Mouse (Mus musculus) natural killer cell, adult 2 months (primary cell): ENCODE measurements around the gene BC051019.

Experiments
- DNase-seq, 2 experiments: peaks; one replicate each; pipeline ENCODE4 v3.0.0; 2022; ENCODE audit warnings: low spot score in 2 of 2

The BC051019 gene

DNA sequence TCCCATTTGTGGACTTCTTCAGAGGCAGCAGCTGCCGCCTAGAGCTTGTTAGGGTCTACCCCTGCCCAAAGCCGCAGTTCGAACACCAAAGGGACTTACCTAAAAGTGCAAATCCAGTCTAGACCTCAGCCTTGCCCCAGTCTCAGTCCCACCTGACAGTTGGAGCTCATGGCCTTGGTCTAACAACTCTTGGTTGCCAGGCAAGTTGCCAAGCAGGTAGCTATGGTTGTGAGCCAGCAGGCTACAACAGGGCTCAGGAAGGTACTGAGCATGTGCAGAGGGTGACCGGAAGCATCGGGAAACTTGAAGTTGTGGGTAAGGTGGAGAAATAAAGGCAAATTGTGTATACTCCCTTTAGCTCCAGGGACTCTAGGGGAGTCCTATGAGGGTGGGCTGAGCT lies at the start of gene BC051019:
Gene BC051019 (minus strand): TSS at position 154 of the 400 bp plus-strand sequence.
- DNase-seq: no peak

- no peak for DNase-seq
Observed at GRCm38 (mm10) chr7:109772251-109772650, 48.6 kb upstream of the BC051019 start.

DNA sequence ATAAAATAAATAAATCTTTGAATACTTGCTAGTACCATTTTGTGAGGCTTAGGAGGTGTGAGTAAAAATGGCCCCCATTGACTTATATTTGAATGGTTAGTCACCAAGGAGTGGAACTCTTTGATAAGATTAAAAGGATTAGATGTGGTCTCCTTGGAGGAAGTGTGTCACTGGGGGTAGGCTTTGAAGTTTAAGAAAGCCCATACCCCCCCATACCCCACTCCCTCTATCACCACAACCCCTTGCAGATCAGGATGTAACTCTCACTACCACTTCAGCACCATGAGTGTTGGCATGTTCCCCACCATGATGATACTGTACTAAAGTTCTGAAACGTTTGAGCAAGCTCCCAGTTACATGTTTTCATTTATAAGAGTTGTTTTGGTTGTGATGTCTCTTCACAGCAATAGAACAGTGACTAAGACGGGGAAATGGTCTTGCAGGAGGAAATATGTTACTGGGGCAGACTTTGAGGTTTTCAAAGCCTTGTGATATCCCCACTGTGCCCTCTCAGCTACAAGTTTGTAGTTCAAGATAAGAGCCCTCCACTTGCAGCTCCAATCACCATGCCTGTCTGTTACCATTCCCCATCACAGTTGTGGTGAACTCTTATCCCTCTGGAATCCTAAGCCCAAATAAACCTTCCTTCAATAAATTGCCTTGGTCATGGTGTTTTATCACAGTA lies 45.2 kb upstream of the BC051019 start:
- no peak for DNase-seq

- no peak for DNase-seq
Observed at GRCm38 (mm10) chr7:109767575-109768350, 44.1 kb upstream of the BC051019 start.

DNA sequence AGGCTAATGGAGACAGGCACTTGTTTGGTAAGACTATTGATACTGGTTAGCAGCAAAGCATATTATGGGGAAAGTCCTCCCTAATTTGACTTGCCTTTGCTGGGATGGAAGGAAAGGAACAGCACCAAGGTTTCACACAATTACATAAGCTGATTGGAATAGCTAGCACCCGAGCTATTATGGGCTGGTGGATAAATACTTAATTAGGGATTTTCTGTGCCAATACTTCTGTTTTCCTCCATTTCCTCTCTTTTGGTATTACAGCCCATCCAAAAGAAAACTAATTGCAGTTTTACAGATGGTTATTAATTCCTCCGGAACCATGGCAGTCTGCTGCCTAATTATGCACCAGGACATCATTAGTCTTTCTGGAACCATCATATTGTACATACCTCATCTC lies 40.4 kb upstream of the BC051019 start:
- no peak for DNase-seq

DNA sequence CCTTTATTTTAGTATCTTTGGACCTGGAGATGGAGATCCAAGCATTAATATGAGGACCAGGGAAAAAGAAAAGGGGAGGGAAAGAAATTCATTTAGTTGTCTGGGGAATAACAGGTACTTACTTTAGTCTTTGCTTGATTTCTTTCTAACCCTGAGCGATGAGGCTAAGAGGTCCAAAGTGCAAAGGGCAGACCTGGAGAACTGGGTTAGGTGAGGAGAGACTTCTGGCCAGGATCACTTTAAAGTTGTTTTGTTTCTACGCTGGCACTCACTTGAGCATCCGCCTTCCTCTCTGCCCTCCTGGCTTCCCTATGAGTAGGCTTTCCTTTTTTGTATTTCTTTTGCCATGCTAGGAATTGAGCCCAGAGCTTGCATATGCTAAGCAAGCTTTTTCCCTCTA lies 32.6 kb upstream of the BC051019 start:
- DNase-seq: no peak

- no peak for DNase-seq
Observed at GRCm38 (mm10) chr7:109754034-109754433, 30.4 kb upstream of the BC051019 start.

DNA sequence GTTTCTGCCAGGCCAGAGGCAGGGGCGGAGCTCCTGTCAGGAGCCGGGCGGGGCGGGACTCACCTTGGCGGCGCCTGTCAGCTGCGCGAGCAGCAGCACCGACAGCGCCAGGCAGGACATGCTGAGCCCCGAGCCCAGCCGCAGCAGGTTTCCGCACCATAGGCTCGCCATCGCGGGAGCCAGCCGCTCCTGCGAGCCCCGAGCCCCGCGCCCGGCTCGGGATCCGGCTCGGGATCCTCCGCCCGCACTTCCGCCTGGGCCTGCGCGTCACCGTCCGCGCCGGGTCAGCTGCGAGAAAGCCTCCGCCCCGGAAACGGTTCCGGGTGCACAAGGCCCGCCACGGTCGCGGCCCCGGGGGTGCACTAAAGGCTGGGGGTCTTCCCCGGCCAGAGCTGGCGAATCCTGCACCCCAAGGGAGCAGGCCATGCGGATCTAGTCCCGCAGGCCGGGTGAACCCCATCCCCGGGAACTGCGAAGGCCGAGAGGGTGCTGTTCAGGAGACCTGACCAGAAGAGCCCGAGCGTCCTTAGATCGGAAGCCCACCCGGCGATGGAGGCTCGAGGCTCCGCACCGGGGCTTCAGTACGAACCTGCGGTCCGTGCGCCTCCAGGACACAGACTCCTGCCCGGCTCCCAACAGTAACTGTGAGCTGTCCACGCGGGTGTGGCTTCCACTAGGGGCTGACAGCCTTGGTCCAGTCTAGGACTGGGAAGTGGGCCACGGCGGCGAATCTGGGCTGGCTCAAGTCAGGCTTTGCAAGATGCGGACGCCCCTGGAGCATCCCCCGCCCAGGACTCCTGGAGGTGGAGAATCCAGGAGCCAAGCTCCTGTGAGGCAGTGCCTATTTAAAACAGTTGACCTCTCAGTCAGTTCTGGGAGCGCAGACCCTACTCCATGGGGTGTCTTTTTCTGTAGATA lies 28.6 kb upstream of the BC051019 start, which contains the start of gene Tmem9b:
Gene Tmem9b (minus strand): TSS at position 868 of the 918 bp plus-strand sequence.
- peak; percentile 64 for DNase-seq

GRCm38 (mm10) chr7:109751427-109752007 lies 27.9 kb upstream of the BC051019 start:
- no peak for DNase-seq

DNA sequence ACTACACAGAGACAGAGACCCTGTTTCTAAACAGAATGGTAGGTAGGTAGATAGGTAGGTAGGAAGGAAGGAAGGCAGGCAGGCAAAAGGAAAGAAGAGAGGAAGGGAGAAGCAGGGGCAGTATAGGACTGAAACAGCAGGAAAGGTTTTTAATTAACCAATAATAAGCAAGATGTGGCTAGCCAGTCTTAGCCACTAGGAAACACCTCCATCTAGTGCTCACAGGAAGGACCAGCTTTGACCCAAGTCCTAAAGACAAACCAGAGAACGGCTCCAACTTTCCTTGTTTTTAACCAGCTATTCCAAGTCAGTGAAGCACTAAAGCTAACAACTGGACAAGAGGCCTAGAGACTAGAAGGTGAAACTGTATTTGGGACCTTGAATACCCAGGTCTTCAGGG lies 24.1 kb upstream of the BC051019 start:
- no peak for DNase-seq

GRCm38 (mm10) chr7:109741703-109742102 lies 18.1 kb upstream of the BC051019 start:
- DNase-seq: no peak

- DNase-seq: no peak
Observed at GRCm38 (mm10) chr7:109741060-109741459, 17.4 kb upstream of the BC051019 start.

DNA sequence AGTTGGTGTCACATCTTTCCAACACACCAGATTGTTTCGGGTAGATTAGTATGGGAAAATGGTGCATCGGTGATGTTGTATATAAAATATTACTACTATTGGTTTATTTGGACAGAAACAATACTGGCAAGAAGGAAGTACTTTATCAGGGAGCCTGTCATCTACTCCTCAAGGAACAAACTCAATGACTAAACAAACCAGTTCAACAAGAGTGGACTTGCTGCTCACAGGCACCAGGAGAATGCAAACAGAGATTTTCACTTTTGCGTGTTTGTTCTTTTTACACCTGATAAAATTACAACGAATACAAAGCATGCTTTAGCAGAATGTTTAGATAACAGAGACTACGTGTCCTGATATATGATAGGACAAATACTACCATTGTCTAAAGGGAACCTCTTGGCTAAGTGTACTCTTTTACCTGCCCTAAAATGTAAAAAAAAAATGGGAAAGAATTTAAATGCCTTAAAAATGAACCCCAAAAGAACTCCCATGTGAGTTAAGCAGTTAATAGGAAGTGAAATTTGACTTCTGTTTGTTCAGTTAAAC lies 16.2 kb upstream of the BC051019 start:
- no peak for DNase-seq

DNA sequence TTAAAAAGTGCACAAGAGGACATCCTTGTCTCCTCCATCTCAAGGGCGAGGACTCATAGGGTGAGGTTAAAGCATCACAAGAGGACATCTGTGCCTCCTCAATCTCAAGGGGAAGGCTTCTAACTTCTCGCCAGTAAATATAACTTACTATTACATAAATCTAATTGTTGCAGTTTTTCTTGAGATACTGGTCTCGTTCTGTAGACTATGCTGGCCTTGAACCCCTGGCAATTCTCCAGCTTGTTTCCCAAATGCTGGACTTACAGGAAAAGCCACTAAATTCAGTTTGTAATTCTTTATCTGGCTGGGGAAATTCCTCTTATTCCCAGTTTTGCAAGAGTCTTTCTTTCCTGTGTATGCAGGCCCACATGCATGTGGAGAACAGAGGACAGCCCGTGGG lies 11.2 kb upstream of the BC051019 start:
- DNase-seq: no peak

DNA sequence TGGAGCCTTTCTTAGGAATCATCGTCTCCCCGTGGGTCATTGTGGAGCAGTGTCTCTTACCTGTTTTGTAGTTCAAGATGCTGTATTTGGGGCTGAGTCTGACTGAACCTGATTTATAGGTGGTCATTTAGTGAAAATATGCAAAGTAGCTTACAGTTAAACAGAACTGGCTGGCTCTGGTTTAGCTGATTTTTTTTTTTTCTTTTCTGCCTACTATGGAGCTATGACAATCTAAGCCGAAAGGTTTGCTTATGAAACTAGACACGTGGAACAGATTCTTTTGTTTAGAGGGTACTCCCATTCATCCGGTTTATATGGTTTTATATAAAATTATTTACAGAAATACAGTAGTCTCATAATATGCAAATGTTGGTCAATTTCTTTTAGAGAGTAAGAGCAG lies 8.0 kb upstream of the BC051019 start, which contains the start of gene Ascl3:
Gene Ascl3 (minus strand): TSS at position 101 of the 400 bp plus-strand sequence.
- DNase-seq: no peak

GRCm38 (mm10) chr7:109723114-109723513 lies 536 bp downstream of the BC051019 start:
- DNase-seq: no peak

GRCm38 (mm10) chr7:109722618-109723017 lies 1.0 kb downstream of the BC051019 start:
- no peak for DNase-seq

DNA sequence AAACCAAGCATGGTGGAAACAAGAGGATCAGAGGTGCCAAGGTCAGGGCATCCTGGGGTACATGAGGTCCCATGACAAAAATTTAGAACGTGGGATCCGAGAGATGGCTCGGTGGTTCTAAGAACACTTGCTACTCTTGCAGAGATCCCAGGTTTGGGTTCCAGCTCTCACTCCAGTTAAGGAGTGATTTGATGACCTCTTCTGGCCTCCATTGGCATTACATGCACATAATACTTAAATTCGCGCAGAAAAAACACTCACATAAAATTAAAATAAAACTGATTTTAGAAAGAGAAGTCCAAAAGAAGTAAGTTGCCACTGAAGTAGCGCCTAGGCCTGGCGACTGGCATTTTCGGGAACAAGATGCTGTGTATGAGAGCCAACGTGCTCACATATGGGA lies 4.4 kb downstream of the BC051019 start:
- DNase-seq: no peak

DNA sequence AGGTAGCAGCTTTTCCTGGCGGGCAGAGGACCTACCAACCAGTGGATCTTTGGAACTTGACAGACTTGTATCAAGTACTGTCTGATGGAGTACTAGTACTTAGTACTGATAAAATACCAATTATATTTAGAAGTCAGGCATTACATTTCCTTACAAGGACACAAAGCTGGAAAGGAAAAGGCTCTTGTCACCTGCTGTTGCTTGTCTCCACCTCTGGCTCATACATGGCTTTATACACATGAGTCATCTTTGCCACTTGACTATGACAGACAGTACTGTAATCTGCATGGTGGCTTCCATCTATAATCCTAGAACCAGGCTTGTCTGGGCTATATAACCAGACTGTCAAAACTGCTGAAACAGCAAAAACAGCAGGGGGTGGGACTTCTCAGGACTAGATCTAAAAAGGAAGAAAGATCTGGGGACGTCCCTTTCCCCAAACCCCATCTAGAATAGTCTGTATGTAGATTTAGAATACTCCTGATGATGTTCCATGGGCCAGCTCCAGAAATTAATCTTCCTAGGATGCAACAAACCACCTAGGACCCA lies 10.1 kb downstream of the BC051019 start:
- DNase-seq: no peak

- DNase-seq: no peak
Observed at GRCm38 (mm10) chr7:109712198-109712597, 11.5 kb downstream of the BC051019 start.

DNA sequence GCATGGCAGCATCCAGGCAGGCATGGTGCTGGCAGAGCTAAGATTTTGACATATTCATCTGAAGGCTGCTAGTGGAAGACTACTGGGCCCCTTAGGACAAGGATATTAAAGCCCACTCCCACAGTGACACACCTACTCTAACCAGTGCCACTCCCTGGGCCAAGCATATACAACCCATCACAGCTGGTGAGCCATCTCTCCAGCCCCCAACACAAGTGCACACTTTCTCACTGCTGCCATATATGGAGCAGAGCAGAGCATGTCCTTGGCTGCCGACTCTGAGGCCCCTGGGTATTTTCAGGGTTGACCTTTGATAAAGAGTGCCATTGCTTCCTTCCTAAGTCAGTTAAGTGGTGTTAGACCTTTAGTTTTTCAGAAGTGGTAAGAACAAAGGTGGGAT lies 13.6 kb downstream of the BC051019 start:
- DNase-seq: no peak
